Mouse (Mus musculus): ENCODE results near the gene Sgce. TPM values are rescaled to one million over a fixed set of nuclear protein-coding genes. Genes with fewer than 3 reads are reported as not detected.

The Sgce gene
- total RNA-seq, 1 experiment, result 19.1 TPM

DNA sequence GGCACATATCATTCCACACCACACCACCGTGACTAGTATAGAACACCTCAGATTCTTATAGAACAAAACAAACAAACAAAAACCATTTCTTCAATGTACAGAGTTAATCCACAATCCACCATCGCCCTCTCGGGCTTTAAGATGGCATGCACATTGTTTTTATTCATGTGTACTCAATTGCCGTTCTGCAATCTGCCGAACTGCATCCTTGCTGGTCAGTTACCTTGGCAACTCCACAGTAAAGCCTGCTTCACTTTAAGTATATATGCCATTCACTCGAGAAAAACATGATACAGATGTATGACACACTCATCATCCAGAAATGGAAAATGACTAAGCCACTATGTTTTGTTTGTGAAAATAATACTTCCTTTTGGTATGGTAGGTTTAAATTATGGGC, 24.9 kb downstream of the Sgce start:
- no peaks in the 10 kb centered on the region for H3K9me3 ChIP-seq (ENCODE audit: control insufficient read depth, insufficient read depth, low read depth, low read length)
- H3K4me3 ChIP-seq (ENCODE audit: insufficient read depth in 1 of 2, low read depth in 1 of 2, low read length in 2 of 2, poor library complexity in 1 of 2, severe bottlenecking in 1 of 2), result no peak overlapping the region
- in situ Hi-C loops (cut with MboI; ENCODE audit: low sequenced_read_pairs in 2 of 2, unreplicated experiment in 2 of 2), result no loop called here

GRCm38 (mm10) chr6:4717344-4717743, 29.7 kb downstream of the Sgce start:
- Histone ChIP-seq H3K4me1 (ENCODE audit: control insufficient read depth in 2 of 2, insufficient read depth in 2 of 2, low read length in 2 of 2, poor library complexity in 1 of 2) (no peaks in the 10 kb centered on the region), H3K9me3 (ENCODE audit: control insufficient read depth, insufficient read depth, low read depth, low read length) (no peaks in the 10 kb centered on the region), H3K9ac (ENCODE audit: insufficient read depth, low read depth, low read length, poor library complexity, severe bottlenecking) (no peak overlapping the region), H3K4me3 (ENCODE audit: insufficient read depth in 1 of 2, low read depth in 1 of 2, low read length in 2 of 2, poor library complexity in 1 of 2, severe bottlenecking in 1 of 2) (no peak overlapping the region), H3K27ac (ENCODE audit: insufficient read depth, low read depth, low read length, poor library complexity, severe bottlenecking) (no peak overlapping the region), H3K36me3 (ENCODE audit: control insufficient read depth, insufficient read depth, low read length, poor library complexity, severe bottlenecking) (no peaks in the 10 kb centered on the region)
- no peak for DNase-seq (ENCODE audit: low read depth, low spot score)
- in situ Hi-C loops (cut with MboI; ENCODE audit: low sequenced_read_pairs in 2 of 2, unreplicated experiment in 2 of 2), result no loop called here
- TF ChIP-seq CHD2 (IDR thresholded peaks at IDR 0.05; ENCODE audit: low read depth, low read length) (no peak), MAFK (IDR thresholded peaks at IDR 0.05; ENCODE audit: insufficient read depth, low read depth, low read length) (no peak), ZC3H11A (IDR thresholded peaks at IDR 0.05; ENCODE audit: borderline replicate concordance, low read depth, low read length) (no peak), HCFC1 (IDR thresholded peaks at IDR 0.05; ENCODE audit: borderline replicate concordance, insufficient read depth, low read length) (no peak), ZNF384 (IDR thresholded peaks at IDR 0.05; ENCODE audit: low read depth, low read length) (no peak)

More for the DNA sequence above, 24.9 kb downstream of the Sgce start:
- no peak for TF ChIP-seq HCFC1 (IDR thresholded peaks at IDR 0.05; ENCODE audit: borderline replicate concordance, insufficient read depth, low read length)
- TF ChIP-seq CHD2 (IDR thresholded peaks at IDR 0.05; ENCODE audit: low read depth, low read length), result no peak
- no peak for TF ChIP-seq ZNF384 (IDR thresholded peaks at IDR 0.05; ENCODE audit: low read depth, low read length)
- no peak for TF ChIP-seq MAFK (IDR thresholded peaks at IDR 0.05; ENCODE audit: insufficient read depth, low read depth, low read length)
- TF ChIP-seq ZC3H11A (IDR thresholded peaks at IDR 0.05; ENCODE audit: borderline replicate concordance, low read depth, low read length), result no peak
- H3K9ac ChIP-seq (ENCODE audit: insufficient read depth, low read depth, low read length, poor library complexity, severe bottlenecking), result no peak overlapping the region
- H3K4me1 ChIP-seq (ENCODE audit: control insufficient read depth in 2 of 2, insufficient read depth in 2 of 2, low read length in 2 of 2, poor library complexity in 1 of 2), result no peaks in the 10 kb centered on the region
- H3K36me3 ChIP-seq (ENCODE audit: control insufficient read depth, insufficient read depth, low read length, poor library complexity, severe bottlenecking), result no peaks in the 10 kb centered on the region
- no peak overlapping the region for H3K27ac ChIP-seq (ENCODE audit: insufficient read depth, low read depth, low read length, poor library complexity, severe bottlenecking)
- DNase-seq (ENCODE audit: low read depth, low spot score), result no peak

GRCm38 (mm10) chr6:4716171-4716570, 30.8 kb downstream of the Sgce start:
- TF ChIP-seq ZNF384 (IDR thresholded peaks at IDR 0.05; ENCODE audit: low read depth, low read length) (no peak), ZC3H11A (IDR thresholded peaks at IDR 0.05; ENCODE audit: borderline replicate concordance, low read depth, low read length) (no peak), CHD2 (IDR thresholded peaks at IDR 0.05; ENCODE audit: low read depth, low read length) (no peak), MAFK (IDR thresholded peaks at IDR 0.05; ENCODE audit: insufficient read depth, low read depth, low read length) (no peak), HCFC1 (IDR thresholded peaks at IDR 0.05; ENCODE audit: borderline replicate concordance, insufficient read depth, low read length) (no peak)
- H3K27ac ChIP-seq (ENCODE audit: insufficient read depth, low read depth, low read length, poor library complexity, severe bottlenecking), result no peak overlapping the region
- H3K36me3 ChIP-seq (ENCODE audit: control insufficient read depth, insufficient read depth, low read length, poor library complexity, severe bottlenecking), result no peaks in the 10 kb centered on the region
- no peak for DNase-seq (ENCODE audit: low read depth, low spot score)
- no peaks in the 10 kb centered on the region for H3K9me3 ChIP-seq (ENCODE audit: control insufficient read depth, insufficient read depth, low read depth, low read length)
- H3K4me3 ChIP-seq (ENCODE audit: insufficient read depth in 1 of 2, low read depth in 1 of 2, low read length in 2 of 2, poor library complexity in 1 of 2, severe bottlenecking in 1 of 2), result no peak overlapping the region
- in situ Hi-C loops (cut with MboI; ENCODE audit: low sequenced_read_pairs in 2 of 2, unreplicated experiment in 2 of 2), result no loop called here
- H3K9ac ChIP-seq (ENCODE audit: insufficient read depth, low read depth, low read length, poor library complexity, severe bottlenecking), result no peak overlapping the region
- no peaks in the 10 kb centered on the region for H3K4me1 ChIP-seq (ENCODE audit: control insufficient read depth in 2 of 2, insufficient read depth in 2 of 2, low read length in 2 of 2, poor library complexity in 1 of 2)

DNA sequence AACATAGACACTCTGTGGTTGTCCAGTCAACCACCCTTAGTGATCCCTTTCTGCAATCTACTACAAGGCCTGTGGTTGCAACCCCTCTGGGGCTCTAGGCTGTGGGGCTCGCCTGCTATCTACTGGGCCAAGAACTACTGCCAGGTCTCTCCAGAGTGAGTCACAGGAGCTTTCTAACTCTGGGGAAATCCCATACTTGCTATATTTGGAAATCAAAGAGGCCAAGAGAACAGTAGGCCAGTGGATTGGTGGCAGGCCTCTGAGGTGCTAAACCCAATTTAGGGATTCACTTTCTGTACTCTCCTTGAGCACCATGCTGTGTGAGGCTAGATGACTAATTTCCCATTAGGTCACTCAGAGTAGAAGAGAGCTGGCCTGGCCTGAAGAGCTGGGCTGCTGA, 38.0 kb downstream of the Sgce start:
- Histone ChIP-seq H3K36me3 (ENCODE audit: control insufficient read depth, insufficient read depth, low read length, poor library complexity, severe bottlenecking) (no peaks in the 10 kb centered on the region), H3K9ac (ENCODE audit: insufficient read depth, low read depth, low read length, poor library complexity, severe bottlenecking) (no peak overlapping the region), H3K9me3 (ENCODE audit: control insufficient read depth, insufficient read depth, low read depth, low read length) (no peaks in the 10 kb centered on the region), H3K4me3 (ENCODE audit: insufficient read depth in 1 of 2, low read depth in 1 of 2, low read length in 2 of 2, poor library complexity in 1 of 2, severe bottlenecking in 1 of 2) (no peak overlapping the region), H3K27ac (ENCODE audit: insufficient read depth, low read depth, low read length, poor library complexity, severe bottlenecking) (no peak overlapping the region), H3K4me1 (ENCODE audit: control insufficient read depth in 2 of 2, insufficient read depth in 2 of 2, low read length in 2 of 2, poor library complexity in 1 of 2) (no peaks in the 10 kb centered on the region)
- no peak for DNase-seq (ENCODE audit: low read depth, low spot score)
- TF ChIP-seq ZNF384 (IDR thresholded peaks at IDR 0.05; ENCODE audit: low read depth, low read length), result no peak
- no peak for TF ChIP-seq HCFC1 (IDR thresholded peaks at IDR 0.05; ENCODE audit: borderline replicate concordance, insufficient read depth, low read length)
- TF ChIP-seq ZC3H11A (IDR thresholded peaks at IDR 0.05; ENCODE audit: borderline replicate concordance, low read depth, low read length), result no peak
- TF ChIP-seq CHD2 (IDR thresholded peaks at IDR 0.05; ENCODE audit: low read depth, low read length), result no peak
- TF ChIP-seq MAFK (IDR thresholded peaks at IDR 0.05; ENCODE audit: insufficient read depth, low read depth, low read length), result no peak
- in situ Hi-C loops (cut with MboI; ENCODE audit: low sequenced_read_pairs in 2 of 2, unreplicated experiment in 2 of 2), result no loop called here

GRCm38 (mm10) chr6:4706415-4706814, 40.6 kb downstream of the Sgce start:
- H3K4me3 ChIP-seq (ENCODE audit: insufficient read depth in 1 of 2, low read depth in 1 of 2, low read length in 2 of 2, poor library complexity in 1 of 2, severe bottlenecking in 1 of 2), result no peak overlapping the region
- DNase-seq (ENCODE audit: low read depth, low spot score), result no peak

More at GRCm38 (mm10) chr6:4706415-4706814, 40.6 kb downstream of the Sgce start:
- TF ChIP-seq MAFK (IDR thresholded peaks at IDR 0.05; ENCODE audit: insufficient read depth, low read depth, low read length) (no peak), CHD2 (IDR thresholded peaks at IDR 0.05; ENCODE audit: low read depth, low read length) (no peak), ZC3H11A (IDR thresholded peaks at IDR 0.05; ENCODE audit: borderline replicate concordance, low read depth, low read length) (no peak), ZNF384 (IDR thresholded peaks at IDR 0.05; ENCODE audit: low read depth, low read length) (no peak), HCFC1 (IDR thresholded peaks at IDR 0.05; ENCODE audit: borderline replicate concordance, insufficient read depth, low read length) (no peak)
- no peak overlapping the region for H3K27ac ChIP-seq (ENCODE audit: insufficient read depth, low read depth, low read length, poor library complexity, severe bottlenecking)
- no peak overlapping the region for H3K9ac ChIP-seq (ENCODE audit: insufficient read depth, low read depth, low read length, poor library complexity, severe bottlenecking)
- no peaks in the 10 kb centered on the region for H3K36me3 ChIP-seq (ENCODE audit: control insufficient read depth, insufficient read depth, low read length, poor library complexity, severe bottlenecking)
- in situ Hi-C loops (cut with MboI; ENCODE audit: low sequenced_read_pairs in 2 of 2, unreplicated experiment in 2 of 2), result no loop called here
- no peaks in the 10 kb centered on the region for H3K9me3 ChIP-seq (ENCODE audit: control insufficient read depth, insufficient read depth, low read depth, low read length)
- no peaks in the 10 kb centered on the region for H3K4me1 ChIP-seq (ENCODE audit: control insufficient read depth in 2 of 2, insufficient read depth in 2 of 2, low read length in 2 of 2, poor library complexity in 1 of 2)
